Mouse (Mus musculus) cerebellum, adult 11-12 months (tissue): ENCODE measurements around the gene Pax9.

Experiments used
- DNase-seq: peaks from one replicate; pipeline ENCODE4 v3.0.0; 2022

Pax9 gene

DNA sequence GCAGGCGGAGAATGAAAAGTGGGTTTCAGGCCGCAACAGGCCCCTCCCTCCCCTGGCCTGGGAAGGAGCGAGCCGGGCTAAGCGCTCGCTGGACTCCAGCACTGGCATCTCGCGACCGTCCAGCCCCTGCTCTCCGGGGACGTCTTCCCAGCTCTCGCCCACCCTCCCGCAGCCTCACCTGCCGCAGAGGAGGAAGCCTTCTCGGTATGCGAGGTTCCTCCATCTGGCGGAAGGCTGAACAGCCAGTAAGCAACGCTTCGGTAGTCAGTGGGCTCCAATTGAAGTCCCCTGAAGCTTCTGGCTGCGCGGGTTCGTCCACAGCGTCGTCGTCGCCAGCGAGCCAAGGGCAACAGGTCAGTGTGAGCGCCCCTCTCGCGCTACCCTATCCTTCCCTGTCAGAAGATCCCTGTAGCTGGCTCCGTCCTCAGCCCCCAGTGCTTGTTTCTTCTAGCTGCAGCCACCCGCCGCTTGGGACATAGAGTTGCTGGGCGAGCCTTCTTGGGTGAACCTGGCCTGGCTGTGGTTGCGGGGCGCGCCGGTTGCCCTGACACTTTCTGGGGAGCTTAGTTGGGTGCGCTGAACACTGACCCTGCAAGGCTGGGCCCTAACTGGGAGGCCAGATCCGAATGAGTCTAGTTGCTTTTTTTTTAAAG lies at the start of gene Pax9:
Gene Pax9 (plus strand): TSS at position 341 of the 653 bp plus-strand sequence.
- DNase-seq: no peak

DNA sequence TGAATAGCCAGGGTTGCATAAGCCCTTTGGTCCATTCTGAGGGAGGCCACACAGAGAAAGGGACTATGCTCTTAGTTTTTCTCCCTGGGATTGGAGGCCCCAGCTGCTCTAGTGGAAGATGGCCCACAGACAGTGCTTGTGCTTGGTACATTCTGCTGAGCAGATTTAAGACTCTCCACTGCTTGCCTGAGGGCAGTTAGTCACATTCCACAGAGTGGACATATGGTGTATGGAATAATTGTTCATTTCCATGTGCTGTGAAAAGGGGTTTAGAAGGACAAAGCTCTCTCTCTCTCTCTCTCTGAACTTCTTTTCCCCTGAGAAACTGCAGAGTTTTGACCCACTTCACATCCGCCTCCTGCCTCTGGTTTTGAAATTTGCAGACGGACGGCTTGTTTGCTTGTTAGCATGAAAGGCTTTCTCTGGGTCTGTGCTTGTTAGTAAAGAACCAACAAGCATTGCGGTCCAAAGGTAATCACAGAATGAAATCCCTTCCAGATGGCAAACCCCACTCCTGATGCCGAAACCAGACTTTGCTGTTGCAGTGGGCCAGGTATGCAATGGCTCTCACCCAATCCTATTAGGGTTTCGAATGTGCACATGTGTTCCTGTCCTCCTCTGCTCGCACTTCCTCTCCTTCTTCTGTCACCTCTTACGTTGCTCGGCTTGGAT lies 22.0 kb upstream of the Pax9 start:
- no peak for DNase-seq

DNA sequence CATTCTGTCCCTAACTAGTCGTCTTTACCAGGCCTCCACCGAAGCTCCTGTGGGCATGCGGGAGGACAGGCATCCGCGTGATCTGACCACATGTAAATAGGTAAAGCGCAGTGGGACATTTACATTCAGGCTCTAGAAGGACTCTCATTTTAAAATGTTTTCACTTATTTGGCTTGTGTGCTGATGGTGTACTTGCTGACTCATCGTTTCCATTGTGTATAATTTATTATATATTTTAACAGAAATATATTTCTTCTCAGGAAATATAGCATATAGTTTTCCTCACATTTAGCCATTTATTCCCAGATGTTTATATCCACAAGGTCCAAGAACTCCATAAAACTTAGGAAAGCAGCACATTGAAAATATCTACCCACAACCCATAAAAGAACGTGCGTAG lies 20.8 kb upstream of the Pax9 start:
- no peak for DNase-seq

DNA sequence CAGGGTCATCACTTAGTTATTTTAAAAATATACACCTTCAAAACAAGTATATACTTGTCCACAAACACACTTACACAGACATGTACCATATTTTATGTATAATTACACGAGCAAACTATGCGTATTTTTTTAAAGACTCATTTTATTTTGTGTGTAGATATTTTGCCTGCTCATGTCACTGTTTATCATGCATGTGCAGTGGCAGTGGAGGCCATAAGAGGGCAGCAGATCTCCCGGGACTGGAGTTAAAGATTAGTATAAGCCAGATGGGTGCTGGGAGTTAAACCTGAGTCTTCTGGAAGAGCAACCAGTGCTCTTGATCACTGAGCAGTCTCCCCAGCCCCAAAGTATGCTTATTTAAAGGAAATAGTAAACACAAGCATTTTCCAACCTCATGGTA lies 16.8 kb upstream of the Pax9 start:
- no peak for DNase-seq

DNA sequence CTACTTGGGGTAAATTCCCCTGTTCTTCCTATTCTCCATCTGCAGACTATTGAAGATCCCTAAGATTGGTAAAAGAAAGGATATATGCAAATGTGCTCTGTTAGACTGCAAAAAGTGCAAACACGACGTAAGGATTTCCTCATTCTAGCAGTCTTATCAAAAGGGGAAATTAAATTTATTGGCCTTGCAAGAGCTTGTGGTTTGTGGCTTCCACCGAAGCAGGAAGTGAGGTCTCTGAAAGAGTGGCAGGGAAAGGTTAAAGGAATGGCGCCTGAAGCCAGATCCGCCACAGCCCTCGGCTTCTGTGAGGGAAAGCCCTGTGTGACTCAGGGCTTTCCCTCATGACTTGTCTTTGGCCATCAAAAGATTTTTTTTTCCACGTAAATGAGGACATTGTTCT lies 13.9 kb upstream of the Pax9 start:
- no peak for DNase-seq

DNA sequence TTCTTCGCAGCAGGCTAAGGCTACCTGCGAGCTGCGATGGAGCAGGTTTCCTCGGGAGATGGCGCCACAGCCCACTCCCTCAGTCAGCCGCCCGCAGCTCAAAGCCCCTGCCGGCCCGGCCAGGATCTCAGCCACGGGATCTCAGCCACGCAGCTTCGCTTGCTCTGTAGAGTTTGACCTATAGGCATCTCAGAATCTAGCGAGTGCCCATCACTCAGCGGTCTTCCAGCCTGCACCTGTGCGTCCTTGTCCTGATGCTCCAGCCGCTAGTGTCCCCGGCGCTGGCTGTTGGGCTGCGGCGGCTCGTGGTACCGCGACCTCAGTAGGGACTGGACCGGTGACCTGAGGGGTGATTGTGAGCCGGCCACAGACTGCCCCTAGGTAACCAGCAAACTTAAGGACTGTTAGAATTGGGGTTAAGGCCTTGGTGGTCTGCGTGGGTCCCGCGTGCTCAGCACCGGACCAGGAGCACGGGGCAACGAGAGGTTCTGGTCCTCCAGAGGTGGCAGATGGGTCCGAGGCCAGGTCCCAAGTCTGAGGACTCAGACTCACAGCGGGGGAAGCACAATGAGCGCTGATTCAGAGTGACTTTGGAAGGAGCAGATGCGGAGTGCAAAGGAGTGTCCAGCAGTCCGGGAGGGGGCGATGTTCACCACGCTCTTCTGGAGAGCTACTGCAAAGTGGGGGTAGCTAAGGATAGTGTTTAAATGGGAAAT lies 10.3 kb upstream of the Pax9 start:
- DNase-seq: no peak

DNA sequence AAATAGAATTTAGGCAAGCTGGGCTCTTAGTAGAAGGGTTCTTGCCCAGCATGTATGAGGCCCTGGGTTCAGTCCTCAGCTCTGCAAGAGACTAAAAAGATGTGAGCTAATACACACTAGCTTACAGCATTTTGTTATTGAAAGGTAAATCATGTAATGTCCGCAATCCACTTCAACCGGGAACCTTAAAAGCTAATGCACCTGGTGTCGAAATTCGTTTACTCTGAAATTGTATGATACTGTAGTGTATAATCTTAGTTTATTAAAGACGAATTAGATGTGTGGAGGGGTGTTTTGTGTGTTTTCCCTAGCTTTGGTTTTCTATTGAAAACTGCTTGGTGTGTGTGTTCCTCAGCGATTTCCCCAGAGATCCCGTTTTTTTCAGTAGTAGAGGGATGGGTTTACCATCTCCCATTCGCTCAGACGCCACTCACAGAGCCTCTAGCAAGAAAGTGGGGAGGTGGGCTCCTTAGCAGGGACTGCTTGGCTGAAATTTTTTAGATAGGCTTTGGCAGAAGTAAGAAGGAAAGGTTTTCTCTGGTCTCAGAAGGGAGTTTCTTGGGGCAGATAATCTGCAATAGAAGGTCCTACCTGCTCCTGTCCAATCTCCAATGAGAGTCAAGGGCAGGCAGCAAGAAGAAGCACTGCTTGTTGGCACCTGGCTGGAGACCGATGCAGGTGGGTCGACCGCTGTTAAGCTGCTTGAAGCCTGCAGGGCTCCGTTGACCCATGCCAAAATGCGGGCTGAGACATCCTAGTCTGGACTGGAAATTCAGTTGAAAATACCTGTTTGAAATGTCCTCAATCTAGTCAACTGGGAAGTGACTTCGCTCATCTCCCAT lies 3.7 kb upstream of the Pax9 start:
- no peak for DNase-seq

DNA sequence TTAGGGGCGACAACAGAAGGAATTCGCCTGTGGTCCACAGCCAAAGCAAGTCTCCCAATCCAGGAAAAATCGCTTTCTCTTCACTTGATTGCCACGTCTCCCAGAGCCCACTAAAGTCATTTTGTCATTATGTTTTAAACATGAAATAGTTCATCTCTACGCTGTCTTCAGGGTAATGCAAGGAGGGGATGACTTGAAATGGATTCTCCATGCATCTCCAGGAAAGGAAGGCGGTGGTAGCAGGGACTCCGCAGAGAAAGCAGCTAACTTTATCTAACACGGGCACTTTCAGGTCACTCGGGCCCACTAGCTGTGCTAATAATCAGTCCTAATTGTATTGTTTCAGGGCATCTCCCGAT lies 3.1 kb upstream of the Pax9 start:
- DNase-seq: no peak

DNA sequence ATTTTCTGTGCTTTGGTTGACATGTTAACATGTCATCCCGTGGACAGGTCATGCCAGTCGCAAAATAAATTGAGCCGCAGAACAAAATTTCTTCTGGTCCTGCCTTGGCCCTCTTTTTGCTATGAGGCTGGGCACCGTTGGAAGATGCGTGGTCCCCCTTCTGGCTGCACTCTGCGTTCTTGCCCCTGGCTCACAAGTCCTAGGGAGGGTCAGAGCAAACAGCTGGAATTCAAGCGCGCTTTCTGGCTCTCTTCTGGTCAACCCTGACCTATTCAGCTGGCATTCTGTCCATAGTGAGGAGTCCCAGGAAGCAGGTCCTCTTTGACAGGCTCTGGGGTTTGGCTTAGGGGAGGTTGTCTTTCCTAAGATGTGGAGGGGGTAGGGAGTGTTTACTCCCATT lies 2.6 kb upstream of the Pax9 start:
- DNase-seq: no peak

DNA sequence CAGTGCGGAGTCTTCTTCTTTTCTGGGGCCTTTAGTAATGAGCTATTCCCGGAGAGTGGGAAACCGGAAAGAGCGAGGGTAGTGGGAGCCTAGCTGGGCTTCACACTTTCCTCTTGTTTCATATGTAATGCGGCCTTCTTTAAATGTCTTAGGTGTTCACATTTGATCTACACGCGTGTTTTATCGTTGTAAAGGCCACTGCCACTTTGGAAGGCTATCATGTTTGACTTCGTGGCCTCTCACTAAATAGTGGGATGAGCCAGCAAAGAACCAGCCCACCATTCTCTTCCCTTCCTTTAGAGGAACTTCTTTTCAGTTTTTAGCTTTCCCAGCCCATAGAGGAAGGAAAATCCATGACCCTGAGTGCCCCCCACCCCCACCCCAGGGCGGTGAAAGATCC lies 2.2 kb upstream of the Pax9 start:
- no peak for DNase-seq

DNA sequence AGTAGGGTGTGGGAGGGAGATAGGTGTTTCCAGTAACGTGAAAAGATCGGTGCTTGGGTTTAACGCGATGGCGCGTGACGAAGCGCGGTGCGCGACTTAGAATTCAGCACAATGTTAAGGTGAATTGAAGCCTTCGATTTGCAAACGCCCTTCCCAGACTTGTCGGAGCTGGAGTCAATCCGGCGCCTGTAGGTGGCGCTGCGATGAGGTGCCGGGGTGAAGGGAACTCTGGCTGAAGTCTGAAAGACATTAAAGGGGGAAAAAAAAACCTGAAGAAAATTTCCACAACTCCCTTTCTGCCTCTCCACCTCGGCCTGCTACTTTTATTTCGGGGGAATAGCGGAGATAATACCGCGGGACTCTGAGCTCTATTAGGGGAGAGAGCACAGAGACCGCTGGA lies 1.8 kb upstream of the Pax9 start:
- DNase-seq: no peak

DNA sequence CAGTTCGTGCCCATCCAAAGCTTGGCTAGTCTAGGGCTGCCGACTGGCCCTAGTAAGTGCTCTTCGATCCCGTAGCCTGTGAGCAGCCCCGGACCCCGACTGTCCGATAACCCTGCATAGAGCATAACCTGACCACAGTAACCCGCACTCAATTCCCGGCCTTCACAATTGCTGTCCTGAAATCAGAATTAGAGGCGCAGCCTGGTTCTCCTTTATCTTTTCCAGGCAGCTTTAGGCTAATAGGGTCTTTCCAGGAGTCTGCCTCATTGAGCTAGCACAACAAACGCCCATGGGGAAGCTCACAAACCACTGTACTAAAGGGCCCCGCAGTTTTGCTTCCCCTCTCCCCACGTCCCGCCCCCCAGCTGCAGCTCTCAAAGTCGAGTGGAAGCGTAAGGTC lies 1.2 kb upstream of the Pax9 start:
- DNase-seq: no peak

DNA sequence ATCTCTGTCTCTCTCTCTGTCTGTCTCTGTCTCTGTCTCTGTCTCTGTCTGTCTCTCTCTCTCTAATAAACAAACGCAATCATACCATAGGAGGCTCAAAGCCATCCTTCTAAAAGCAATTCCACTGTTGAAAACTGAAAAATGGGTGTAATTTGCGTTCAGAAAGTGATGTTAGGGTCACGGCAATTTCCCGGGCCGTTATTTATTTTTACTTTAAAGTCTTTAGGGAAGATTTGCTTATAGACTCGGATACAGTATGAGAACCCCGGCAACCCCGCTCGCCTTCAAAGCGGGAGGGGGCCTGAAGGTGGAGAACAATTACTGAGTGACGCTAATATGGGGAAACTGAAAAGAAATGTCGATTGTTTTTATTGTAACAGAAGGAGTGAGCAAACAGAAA lies 566 bp upstream of the Pax9 start:
- DNase-seq: no peak

DNA sequence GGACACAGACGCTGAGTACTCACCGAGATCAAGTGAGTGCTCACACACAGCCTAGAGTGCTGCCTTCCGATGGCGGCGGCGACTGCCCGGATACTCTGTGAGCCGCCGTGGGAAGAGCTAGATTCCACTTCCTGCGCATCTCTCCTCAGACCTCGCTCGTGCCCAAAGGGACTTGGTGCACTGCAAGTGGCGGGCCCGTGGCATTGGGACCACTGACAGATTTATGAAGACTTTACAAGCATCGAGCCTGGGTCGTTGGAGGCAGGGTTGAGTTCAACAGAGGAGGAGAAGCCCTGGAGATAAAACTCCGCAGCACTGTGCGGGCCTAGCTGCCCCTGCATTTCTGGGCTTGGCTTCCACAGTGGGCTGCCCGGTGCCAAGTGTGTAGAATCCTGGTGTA lies 969 bp downstream of the Pax9 start:
- DNase-seq: no peak

DNA sequence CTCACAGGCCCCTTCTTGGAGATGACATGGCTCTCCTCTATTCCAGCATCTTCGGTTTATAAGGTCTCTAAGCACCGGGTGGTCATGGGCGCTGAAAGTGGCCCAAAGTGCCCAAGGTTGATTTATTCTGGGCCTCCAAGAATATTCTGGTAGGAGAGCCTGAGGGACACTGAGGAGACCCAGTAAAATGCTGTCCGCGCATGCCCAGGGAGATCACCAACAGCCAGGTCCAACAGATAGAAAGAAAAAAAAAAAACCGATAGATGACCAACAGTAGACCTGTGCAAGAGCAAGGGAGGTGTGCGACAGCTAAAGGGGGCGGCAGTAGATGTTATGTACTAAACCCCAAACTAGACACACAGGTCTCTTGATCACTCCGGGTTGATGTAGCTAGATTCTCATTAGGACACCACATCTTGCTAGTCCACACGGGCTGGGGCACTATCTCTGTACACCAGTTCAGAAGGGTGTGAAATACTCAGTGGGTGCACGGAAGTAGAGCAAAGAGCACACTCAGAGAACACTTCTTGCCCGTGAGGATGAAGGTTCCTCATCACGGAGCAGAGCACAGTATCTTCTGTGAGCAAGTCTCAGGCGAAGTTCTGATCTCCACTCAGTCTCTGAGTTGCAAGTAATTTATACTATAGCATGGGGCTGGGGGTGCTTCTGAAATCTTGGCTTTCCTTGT lies 2.0 kb downstream of the Pax9 start:
- DNase-seq: no peak

DNA sequence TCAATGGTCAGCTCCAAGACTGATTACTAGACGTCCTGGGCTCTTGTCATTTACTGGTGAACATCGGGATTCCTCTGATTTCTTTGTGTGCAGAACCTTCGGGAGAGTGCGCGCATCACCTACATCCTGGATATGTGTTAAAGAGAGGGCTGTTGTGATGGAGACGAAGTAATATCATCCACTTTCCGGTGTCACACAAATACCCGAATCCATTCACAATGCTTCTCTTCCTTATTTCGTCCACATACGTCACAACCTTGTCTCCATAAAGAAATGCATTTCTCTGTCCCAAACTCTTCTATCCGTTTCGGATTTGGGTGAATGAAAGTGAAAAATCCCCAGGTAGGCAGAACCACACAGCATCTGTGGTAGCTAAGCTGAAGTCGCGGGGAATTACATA lies 2.8 kb downstream of the Pax9 start:
- DNase-seq: no peak

DNA sequence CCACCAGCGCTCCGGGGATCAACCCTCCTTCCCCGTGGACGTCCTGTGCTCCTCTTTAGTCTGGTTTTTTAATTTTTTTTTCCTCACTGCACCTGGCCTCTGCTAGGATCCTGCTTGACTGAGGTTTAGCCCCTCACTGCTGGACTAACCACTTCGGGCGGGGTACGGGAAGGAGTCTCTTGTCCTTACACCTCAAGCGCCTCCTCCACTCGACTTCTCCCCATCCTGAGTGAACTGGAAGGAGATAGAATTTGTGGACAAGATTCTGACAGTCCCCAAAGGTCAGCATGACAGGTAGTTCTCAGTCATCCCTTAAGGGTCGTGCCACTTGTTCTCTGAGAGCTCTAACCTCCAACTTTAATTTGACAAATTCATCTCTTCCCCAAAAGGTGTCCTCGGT lies 3.4 kb downstream of the Pax9 start:
- DNase-seq: no peak

DNA sequence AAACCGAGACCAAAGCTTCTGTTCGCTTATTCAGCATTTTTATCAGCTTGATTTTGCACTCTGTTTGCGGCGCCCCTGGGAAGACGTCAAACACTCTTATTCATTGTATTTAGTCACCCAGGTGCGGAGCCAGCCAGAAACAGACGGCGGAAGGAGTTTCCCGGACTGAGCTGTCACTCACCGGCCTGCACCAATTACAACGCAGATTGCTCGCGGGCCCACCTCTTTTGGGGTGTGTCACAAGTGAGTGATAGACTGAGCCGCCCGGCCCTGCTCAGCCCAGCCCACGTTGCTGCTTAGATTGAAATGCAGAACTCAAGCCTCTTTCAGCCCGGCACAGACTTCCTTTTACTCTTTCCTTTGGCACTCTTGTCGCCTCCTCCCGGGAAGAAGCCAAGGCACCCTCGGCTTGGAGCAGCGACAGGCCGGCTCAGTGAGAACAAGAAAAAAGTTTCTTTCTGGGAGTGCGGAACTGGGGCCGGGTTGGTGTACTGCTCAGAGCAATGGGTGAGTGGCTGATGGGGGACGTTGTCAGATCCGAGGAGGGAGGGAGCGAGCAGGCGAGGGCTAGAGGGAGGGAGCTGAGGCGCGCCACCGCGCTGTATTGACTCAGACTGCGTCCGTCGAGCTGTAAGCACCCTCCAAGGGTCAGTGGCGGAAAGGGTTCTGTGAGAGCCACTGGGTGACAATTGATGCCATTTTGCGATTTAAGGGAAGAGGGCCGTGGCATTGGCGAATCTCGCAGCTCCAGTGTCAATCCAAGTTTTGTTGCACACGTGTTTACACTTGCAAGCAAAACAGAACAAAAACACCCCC lies 4.0 kb downstream of the Pax9 start:
- no peak for DNase-seq

DNA sequence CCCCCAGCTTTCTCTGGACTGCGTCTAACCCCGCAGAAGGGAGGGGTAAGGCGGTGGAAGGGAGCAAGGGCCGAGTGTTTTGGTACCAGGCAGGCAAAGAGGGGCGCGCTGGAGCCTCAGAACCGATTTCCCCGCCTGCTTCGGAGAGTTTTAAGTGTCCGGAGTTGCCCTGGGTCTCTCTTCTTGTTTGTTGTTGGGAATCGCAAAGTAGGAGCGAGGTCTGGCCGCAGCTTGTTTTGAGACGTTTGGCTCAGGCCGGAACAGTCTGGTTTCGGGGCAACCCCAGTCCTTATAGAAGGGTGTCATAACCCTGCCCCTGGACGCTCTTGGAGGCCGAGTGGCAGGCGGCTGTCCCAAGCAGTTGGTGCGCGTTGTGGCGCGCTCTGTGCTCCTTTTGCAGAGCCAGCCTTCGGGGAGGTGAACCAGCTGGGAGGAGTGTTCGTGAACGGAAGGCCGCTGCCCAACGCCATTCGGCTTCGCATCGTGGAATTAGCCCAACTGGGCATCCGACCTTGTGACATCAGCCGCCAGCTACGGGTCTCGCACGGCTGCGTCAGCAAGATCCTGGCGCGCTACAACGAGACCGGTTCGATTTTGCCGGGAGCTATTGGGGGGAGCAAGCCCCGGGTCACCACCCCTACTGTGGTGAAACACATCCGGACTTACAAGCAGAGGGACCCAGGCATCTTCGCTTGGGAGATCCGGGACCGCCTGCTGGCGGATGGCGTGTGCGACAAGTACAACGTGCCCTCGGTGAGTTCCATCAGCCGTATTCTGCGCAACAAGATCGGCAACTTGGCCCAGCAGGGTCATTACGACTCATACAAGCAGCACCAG lies 4.8 kb downstream of the Pax9 start:
- no peak for DNase-seq

DNA sequence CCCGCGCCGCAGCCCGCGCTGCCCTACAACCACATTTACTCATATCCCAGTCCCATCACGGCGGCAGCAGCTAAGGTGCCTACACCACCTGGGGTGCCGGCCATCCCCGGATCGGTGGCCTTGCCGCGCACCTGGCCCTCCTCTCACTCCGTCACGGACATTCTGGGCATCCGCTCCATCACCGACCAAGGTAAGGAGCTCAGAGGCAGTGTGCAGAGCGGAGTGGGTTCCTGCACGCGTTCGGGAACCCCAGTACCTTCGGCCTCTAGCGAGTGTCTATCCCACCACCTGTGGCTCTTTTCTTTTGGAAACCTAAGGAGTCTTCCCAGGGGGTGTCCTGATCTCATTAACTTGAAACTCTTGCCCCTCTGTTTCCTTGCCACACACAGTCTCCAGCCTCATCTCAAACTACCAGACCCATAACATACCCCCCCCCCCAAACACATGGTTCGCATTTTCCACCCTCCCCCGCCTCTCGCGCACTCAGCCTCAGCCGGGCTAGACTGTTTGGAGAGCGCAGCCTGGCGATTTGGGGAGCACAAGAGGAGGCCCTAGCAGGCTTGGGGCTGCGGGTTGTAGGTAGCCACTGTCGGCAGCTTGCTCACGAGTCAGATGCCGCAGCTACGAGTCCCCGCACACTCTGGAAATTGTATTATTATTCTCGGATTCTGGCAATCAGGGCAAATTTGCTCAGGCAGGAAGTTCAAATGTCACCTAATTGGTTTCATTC lies 5.6 kb downstream of the Pax9 start:
- DNase-seq: no peak
